Mouse (Mus musculus): Measurements from ENCODE around the gene Celsr3. TPM values are rescaled to one million over a fixed set of nuclear protein-coding genes. Genes with fewer than 3 reads are reported as not detected.
A peak's percentile ranks its signal among the peaks of the same experiment; 100 is the strongest.

Celsr3 gene
- polyA plus RNA-seq, 1 experiment from 2014 or later: 12.1 TPM

DNA sequence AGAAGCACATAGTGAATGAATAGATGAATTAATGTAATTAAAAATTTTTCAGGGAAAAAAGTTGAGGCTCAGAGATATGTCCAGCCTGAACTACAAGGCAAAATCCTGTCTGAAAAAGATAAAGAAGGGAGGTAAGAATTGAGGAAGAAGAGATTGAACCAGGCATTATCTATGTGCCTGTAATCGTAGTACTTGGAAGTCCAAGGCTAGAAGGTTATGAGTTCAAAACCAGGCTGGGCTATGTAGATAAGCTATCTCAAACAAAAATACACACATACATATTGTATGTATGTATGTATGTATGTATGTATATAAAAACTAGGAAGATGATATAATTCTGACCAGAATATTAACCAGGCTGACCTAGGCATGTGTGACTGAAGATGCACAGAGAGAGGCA is 33.8 kb upstream of the Celsr3 start:
- Histone ChIP-seq H3K36me3 (peaks cover 15% of the 10 kb centered on the region), H3K4me2 (replicated peaks) (no peak overlapping the region), H3K9me3 (no peaks in the 10 kb centered on the region), H3K9ac (no peak overlapping the region), H3K4me3 (no peak overlapping the region), H3K4me1 (peaks cover 69% of the 10 kb centered on the region), H3K27ac (no peak overlapping the region), H3K27me3 (replicated peaks) (no peaks in the 10 kb centered on the region)
- no peak for ATAC-seq (ENCODE audit: low FRiP score, low read depth)
- 98% methylated on average over 1 of the region's 1 CpGs for WGBS

DNA sequence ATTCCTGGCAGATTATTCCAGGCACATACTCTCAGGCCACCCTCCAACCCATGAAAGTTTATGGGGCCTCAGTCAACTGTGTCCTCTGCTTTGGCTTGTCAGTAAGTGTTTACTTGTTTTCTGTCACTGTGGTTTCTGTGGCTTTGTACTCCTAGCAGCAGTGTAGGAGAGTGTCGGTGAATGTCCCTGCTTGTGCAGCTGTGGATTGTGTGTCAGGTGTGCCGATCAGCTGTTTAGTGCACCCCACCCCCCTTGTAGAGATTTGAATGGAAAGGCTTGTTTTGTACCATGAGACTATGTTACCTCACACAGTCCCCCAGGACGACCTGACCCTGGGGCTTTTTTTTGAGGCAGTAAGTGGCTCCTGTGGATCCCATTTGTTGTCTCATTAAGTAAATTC is 33.4 kb upstream of the Celsr3 start:
- H3K27me3 ChIP-seq (replicated peaks): no peaks in the 10 kb centered on the region
- H3K4me3 ChIP-seq: no peak overlapping the region
- H3K4me1 ChIP-seq: peaks cover 64% of the 10 kb centered on the region
- no peak overlapping the region for H3K27ac ChIP-seq
- H3K4me2 ChIP-seq (replicated peaks): no peak overlapping the region
- H3K9me3 ChIP-seq: no peaks in the 10 kb centered on the region
- WGBS: 61% methylated on average over 3 of the region's 3 CpGs
- no peak for ATAC-seq (ENCODE audit: low FRiP score, low read depth)
- H3K36me3 ChIP-seq: peaks cover 19% of the 10 kb centered on the region
- no peak overlapping the region for H3K9ac ChIP-seq

DNA sequence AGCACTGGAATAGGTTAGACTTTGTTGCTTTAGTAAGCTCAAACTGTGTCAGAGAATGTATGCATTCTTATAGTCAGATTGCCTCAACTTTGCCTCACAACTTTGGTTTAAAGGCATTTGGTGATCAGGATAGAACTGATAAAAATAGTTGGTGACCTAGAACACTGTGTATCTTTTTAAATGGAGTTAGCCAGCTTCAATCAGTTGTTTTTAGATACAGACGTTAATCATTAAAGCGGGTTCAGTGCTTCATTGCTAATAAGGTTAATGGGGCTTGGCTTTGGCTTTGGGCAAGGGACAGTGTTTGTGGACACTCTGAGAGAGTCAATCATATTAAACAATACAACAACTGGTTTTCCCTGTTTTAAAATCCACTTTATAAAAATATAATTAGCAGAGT is 30.8 kb upstream of the Celsr3 start:
- Histone ChIP-seq H3K36me3 (peaks cover 42% of the 10 kb centered on the region), H3K4me1 (peaks cover 45% of the 10 kb centered on the region), H3K4me3 (no peak overlapping the region), H3K4me2 (replicated peaks) (no peak overlapping the region), H3K27me3 (replicated peaks) (no peaks in the 10 kb centered on the region), H3K9me3 (no peaks in the 10 kb centered on the region), H3K9ac (no peak overlapping the region), H3K27ac (no peak overlapping the region)
- 50% methylated on average over 2 of the region's 2 CpGs for WGBS
- ATAC-seq (ENCODE audit: low FRiP score, low read depth): no peak

DNA sequence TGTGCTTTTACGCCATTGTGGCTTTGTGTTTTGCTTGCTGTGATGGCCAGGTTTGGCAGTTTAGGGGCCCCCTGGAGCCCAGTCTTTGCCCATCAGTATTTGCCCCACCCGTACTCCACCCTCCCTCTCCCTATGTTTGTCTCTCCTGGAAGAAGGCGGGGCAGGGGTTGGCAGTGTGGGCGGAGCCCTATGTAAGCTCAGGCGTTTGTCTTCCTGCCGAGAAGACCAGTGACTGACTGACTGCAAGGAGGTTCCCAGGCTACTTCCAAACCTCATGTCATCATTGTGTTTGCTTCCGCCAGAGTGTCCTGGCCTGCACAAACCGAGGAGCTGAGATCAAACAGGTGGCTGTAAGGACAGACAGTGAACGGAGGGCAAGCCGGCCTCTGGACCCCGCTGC is 30.4 kb upstream of the Celsr3 start:
- 35% methylated on average over 11 of the region's 11 CpGs for WGBS
- H3K4me1 ChIP-seq: peaks cover 44% of the 10 kb centered on the region

DNA sequence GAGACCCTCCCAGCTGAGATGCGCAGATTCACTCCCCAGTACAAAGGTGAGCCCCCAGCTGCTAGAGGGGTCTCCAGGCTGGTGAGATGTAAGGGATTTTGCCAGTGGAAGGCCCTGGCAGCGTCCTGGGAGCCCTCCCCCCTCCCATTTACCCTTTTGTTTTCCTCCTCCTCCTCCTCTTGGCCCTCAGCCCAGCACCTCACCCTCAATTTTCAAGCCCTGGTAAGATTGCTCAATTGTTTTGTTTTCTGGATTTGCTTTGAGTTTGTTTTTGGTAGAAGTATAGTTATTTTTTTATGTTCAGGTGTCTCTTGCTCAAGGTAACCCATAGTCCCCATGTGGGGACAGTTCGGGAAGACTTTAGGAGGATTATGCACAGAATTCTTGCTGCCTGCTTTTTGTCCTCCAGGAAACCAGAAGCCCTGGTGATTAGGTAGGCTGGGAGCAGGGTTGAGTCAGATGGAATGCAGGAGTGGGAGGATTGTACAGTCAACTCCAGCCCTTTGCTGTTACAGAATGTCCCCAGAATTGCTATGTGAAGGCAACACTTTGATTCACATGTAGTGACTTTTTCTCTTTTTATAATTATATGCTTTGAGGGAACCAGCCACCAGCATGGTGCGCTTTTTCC is 29.7 kb upstream of the Celsr3 start:
- H3K4me3 ChIP-seq: no peak overlapping the region
- H3K9ac ChIP-seq: no peak overlapping the region
- no peaks in the 10 kb centered on the region for H3K9me3 ChIP-seq
- peaks cover 37% of the 10 kb centered on the region for H3K4me1 ChIP-seq
- no peak for ATAC-seq (ENCODE audit: low FRiP score, low read depth)
- H3K27me3 ChIP-seq (replicated peaks): no peaks in the 10 kb centered on the region
- H3K4me2 ChIP-seq (replicated peaks): peak overlapping the region; percentile 30; the same call in 1 of the 2 replicates
- WGBS: 80% methylated on average over 4 of the region's 4 CpGs
- H3K36me3 ChIP-seq: peaks cover 51% of the 10 kb centered on the region
- no peak overlapping the region for H3K27ac ChIP-seq

More for the DNA sequence above, 30.4 kb upstream of the Celsr3 start:
- Histone ChIP-seq H3K27me3 (replicated peaks) (no peaks in the 10 kb centered on the region), H3K9ac (no peak overlapping the region), H3K4me3 (no peak overlapping the region), H3K4me2 (replicated peaks) (peak overlapping the region; percentile 30), H3K36me3 (peaks cover 45% of the 10 kb centered on the region), H3K27ac (no peak overlapping the region), H3K9me3 (no peaks in the 10 kb centered on the region)
- ATAC-seq (ENCODE audit: low FRiP score, low read depth): no peak

DNA sequence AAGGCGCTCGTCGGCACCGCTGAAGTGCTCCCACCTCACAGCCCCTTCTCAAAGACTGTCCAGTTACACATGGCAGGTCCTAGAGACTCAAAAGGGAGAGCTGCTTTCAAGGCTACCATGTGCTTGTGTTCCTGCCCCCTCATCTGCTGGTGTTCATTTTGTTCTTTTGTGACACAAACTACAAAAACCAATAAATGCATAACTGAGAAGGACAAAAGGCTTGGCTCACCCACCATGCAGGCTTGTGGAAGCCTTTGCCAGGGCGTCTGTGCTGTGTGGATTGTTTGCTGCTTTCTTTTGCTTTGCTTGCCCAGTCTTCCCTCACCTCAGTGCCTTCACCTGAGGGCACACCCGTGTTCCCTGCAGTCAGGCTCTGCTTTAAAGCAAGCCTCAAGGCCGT is 28.6 kb upstream of the Celsr3 start:
- Histone ChIP-seq H3K4me3 (no peak overlapping the region), H3K4me1 (peaks cover 30% of the 10 kb centered on the region), H3K9ac (no peak overlapping the region), H3K27ac (no peak overlapping the region), H3K36me3 (peaks cover 61% of the 10 kb centered on the region), H3K4me2 (replicated peaks) (no peak overlapping the region), H3K9me3 (no peaks in the 10 kb centered on the region), H3K27me3 (replicated peaks) (no peaks in the 10 kb centered on the region)
- WGBS: 91% methylated on average over 7 of the region's 7 CpGs
- ATAC-seq (ENCODE audit: low FRiP score, low read depth): no peak

DNA sequence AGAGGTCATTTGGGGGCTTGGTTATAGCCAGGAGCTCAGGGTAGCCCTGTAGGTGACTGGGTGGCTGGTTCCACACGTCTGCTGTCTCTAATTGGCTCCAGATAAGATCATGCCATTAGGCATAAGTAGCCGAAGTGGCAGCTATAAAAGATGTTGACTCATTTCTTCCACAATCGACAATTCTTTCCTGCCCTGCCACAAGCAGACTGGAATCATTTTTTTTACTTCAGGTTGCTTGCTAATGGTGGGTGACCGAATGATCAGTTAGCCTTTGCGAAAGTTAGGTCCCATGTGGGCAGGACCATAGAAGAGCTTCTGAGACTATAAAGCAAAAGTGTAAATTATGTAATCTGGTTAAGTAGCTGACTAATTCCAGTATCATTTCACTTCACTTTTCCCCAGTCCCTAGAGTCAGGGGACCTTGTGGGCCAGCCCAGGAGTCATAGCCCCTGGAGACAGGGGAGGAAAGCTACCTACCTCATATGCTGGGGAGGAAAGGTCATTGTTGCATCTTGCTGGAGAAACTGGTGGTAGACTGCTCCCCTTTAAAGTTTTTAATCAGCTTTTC is 27.5 kb upstream of the Celsr3 start:
- H3K4me3 ChIP-seq: no peak overlapping the region
- no peaks in the 10 kb centered on the region for H3K9me3 ChIP-seq
- no peak for ATAC-seq (ENCODE audit: low FRiP score, low read depth)
- H3K27me3 ChIP-seq (replicated peaks): no peaks in the 10 kb centered on the region
- H3K4me1 ChIP-seq: peaks cover 21% of the 10 kb centered on the region
- peaks cover 72% of the 10 kb centered on the region for H3K36me3 ChIP-seq
- no peak overlapping the region for H3K9ac ChIP-seq
- WGBS: 89% methylated on average over 5 of the region's 5 CpGs
- H3K4me2 ChIP-seq (replicated peaks): no peak overlapping the region
- no peak overlapping the region for H3K27ac ChIP-seq

DNA sequence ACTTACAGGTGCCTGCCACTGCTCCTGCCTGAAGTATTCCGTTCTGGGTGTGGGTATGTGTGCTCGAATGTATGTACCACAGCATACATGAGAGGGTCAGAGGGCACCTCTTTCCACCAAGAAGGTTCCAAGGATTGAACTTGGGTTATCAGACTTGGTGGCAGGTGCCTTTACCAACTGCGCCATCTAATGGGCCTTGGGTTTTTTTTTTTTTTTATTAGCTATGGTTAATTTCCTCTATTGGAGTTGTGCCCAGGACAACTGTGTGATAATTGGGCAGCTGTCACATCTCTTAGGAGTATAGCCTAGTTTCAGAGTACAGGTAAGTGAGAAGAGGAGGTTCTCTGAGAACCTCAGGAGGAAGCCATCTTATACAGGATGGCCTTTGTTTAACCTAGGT is 26.6 kb upstream of the Celsr3 start:
- Histone ChIP-seq H3K4me3 (no peak overlapping the region), H3K27me3 (replicated peaks) (no peaks in the 10 kb centered on the region), H3K9me3 (no peaks in the 10 kb centered on the region), H3K36me3 (peaks cover 81% of the 10 kb centered on the region), H3K4me2 (replicated peaks) (no peak overlapping the region), H3K27ac (no peak overlapping the region), H3K9ac (no peak overlapping the region), H3K4me1 (peaks cover 13% of the 10 kb centered on the region)
- ATAC-seq (ENCODE audit: low FRiP score, low read depth): no peak
- WGBS: 87% methylated on average over 3 of the region's 3 CpGs

DNA sequence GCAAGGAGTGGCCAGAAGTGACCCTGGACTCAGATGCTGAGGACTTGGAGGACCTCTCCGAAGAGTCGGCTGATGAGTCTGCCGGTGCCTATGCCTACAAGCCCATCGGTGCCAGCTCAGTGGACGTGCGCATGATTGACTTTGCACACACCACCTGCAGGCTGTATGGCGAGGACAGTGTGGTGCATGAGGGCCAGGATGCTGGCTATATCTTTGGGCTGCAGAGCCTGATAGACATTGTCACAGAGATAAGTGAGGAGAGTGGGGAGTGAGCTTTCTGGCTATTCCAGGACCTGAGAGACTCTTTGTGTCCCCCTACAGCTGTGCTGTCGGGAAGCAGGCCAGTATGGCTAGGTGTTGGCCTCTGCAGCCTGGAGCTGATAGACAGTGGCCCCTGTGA is 20.4 kb upstream of the Celsr3 start:
- 86% methylated on average over 8 of the region's 8 CpGs for WGBS
- Histone ChIP-seq H3K36me3 (peaks cover 67% of the 10 kb centered on the region), H3K9ac (no peak overlapping the region), H3K4me1 (peaks cover 11% of the 10 kb centered on the region), H3K27me3 (replicated peaks) (no peaks in the 10 kb centered on the region), H3K4me3 (no peak overlapping the region), H3K27ac (no peak overlapping the region), H3K9me3 (no peaks in the 10 kb centered on the region), H3K4me2 (replicated peaks) (no peak overlapping the region)
- no peak for ATAC-seq (ENCODE audit: low FRiP score, low read depth)

DNA sequence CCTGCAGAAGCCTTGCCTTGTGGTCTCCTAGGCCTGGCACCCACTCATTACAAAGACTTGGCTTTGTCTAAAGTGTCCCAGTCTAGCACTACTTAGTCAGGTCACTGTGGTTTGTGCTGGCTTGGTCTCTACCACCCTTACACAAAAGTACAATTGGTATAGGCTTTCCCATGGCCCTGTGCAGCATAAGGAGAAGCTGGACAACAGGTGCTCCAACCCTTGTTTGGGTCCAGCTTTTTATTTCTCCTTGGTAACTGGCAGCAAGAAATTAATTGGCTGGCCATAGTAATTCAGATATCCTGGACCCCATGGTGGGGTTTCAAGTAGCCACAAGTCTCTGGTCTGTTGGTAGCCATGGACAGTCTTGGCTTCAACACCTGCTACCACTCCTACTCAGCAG is 19.7 kb upstream of the Celsr3 start:
- ATAC-seq (ENCODE audit: low FRiP score, low read depth): no peak
- H3K36me3 ChIP-seq: peaks cover 63% of the 10 kb centered on the region

DNA sequence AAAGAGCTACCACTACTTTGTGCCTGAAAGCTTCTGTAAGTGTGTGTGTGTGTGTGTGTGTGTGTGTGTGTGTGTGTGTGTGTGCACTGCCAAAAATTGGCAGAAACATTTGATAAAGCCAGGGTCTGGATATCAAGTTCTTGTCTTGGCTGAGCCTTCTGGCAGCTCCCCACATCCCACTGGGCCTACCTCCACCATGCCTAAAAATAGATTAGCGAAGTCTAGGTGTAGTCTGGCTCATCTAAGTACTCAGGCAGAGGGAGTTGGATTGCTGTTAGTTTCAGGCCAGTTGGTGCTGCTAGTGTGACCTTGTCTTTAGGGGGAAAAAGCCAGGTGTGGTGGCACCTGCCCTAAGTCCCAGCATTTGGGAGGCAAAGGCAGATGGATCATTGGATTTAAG is 19.3 kb upstream of the Celsr3 start:
- no peak overlapping the region for H3K27ac ChIP-seq
- H3K4me3 ChIP-seq: no peak overlapping the region
- H3K36me3 ChIP-seq: peaks cover 63% of the 10 kb centered on the region
- H3K4me1 ChIP-seq: peaks cover 11% of the 10 kb centered on the region
- WGBS: 93% methylated on average over 1 of the region's 1 CpGs
- no peaks in the 10 kb centered on the region for H3K27me3 ChIP-seq (replicated peaks)
- no peak overlapping the region for H3K4me2 ChIP-seq (replicated peaks)
- ATAC-seq (ENCODE audit: low FRiP score, low read depth): no peak
- H3K9me3 ChIP-seq: no peaks in the 10 kb centered on the region
- no peak overlapping the region for H3K9ac ChIP-seq

More for the DNA sequence above, 19.7 kb upstream of the Celsr3 start:
- no peak overlapping the region for H3K4me3 ChIP-seq
- H3K9ac ChIP-seq: no peak overlapping the region
- no peak overlapping the region for H3K4me2 ChIP-seq (replicated peaks)
- H3K27ac ChIP-seq: no peak overlapping the region
- peaks cover 11% of the 10 kb centered on the region for H3K4me1 ChIP-seq
- H3K9me3 ChIP-seq: no peaks in the 10 kb centered on the region
- no peaks in the 10 kb centered on the region for H3K27me3 ChIP-seq (replicated peaks)

DNA sequence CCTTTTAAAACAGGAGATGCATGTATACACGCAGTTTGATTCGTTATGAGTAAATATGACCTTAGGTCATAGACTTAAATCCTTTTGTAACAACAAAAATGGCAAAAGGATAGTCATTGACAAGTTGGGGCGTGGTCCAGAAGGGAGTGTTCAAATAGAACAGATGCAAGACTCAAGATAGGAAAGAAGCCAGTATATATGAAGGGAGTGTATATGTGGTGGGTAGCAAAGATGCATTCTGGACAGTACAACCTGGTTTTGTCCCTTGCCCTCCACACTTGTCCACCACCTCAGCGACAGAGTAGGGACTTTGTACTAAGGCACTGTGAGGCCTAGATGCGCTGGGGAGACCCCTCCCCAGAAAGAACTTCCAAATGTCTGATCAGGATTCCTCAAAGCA is 18.4 kb upstream of the Celsr3 start:
- Histone ChIP-seq H3K4me1 (peaks cover 11% of the 10 kb centered on the region), H3K4me2 (replicated peaks) (peak overlapping the region; percentile 89), H3K9me3 (no peaks in the 10 kb centered on the region), H3K4me3 (no peak overlapping the region), H3K9ac (no peak overlapping the region), H3K27ac (no peak overlapping the region), H3K36me3 (peaks cover 63% of the 10 kb centered on the region), H3K27me3 (replicated peaks) (no peaks in the 10 kb centered on the region)
- peak; percentile 22; the same call in 1 of the 2 replicates for ATAC-seq (ENCODE audit: low FRiP score, low read depth)
- WGBS: 82% methylated on average over 5 of the region's 5 CpGs

DNA sequence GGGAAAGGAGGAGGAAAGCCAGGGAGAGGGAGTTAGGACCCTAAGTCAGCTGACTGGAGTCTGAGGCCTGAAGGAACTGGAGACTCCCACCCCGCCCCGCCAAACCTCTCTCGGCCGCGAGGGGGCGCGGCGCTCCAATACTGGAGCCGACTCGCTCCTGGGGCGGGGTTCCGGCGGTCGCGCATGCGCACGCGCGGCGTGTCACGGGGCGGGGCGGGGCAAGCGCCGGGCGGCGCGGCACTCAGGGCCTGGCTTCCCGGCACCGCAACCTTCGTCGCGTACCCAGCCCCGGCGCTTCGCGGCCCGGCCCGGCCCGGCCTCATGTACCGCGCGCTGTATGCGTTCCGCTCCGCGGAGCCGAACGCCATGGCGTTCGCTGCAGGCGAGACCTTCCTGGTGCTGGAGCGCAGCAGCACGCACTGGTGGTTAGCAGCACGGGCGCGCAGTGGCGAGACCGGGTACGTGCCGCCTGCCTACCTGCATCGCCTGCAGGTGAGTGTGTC is 17.9 kb upstream of the Celsr3 start, which contains the start of gene Nckipsd:
Nckipsd (plus strand) TSS at position 206 of the 503 bp plus-strand sequence.
- peak within 1 kb of the TSS; percentile 89 for H3K4me2 ChIP-seq (replicated peaks)
- peak within 1 kb of the TSS; percentile 72 for H3K4me3 ChIP-seq
- peak; percentile 86 for ATAC-seq (ENCODE audit: low FRiP score, low read depth)
- peaks cover 11% of the 10 kb centered on the region for H3K4me1 ChIP-seq
- H3K36me3 ChIP-seq: peaks cover 62% of the 10 kb centered on the region
- under 1% methylated on average over 62 of the region's 62 CpGs for WGBS
- H3K9me3 ChIP-seq: no peaks in the 10 kb centered on the region
- H3K9ac ChIP-seq: peak within 1 kb of the TSS; percentile 86
- no peak within 1 kb of the TSS for H3K27ac ChIP-seq
- H3K27me3 ChIP-seq (replicated peaks): no peaks in the 10 kb centered on the region

All from neural tube, embryonic 12.5 days (tissue).